Mouse (Mus musculus) left cerebral cortex, adult 11 months (tissue): ENCODE measurements around the gene Trim29.

Source experiments
- DNase-seq: peaks from one replicate; pipeline ENCODE4 v3.0.0; 2022; ENCODE audit warnings: low spot score

Trim29 gene

GRCm38 (mm10) chr9:43315320-43315950 is 4.8 kb downstream of the Trim29 start:
- DNase-seq: no peak

- DNase-seq: no peak
Measured at GRCm38 (mm10) chr9:43316466-43316865, 5.8 kb downstream of the Trim29 start.

GRCm38 (mm10) chr9:43318661-43319060 is 8.0 kb downstream of the Trim29 start:
- no peak for DNase-seq

- no peak for DNase-seq
Measured at GRCm38 (mm10) chr9:43321951-43322350, 11.3 kb downstream of the Trim29 start.

DNA sequence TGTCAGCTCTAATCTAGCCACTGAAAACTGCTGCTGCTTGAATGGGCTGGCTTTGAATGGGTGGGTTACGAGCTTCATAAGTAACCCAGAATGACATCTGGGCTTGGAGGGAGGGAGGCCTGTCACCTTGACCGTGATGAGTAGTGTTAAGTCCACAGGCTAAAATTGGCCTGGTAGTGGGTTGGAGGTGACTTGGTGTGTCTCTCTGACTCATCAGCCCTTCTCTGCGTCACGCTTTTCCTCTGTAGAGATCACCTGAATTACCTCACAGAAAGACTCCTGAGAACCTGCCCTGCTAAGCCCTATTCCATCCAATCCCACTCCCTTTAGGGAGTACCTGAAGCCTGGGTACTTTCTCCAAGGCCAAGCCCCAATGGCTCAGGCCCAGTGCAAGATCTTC is 12.0 kb downstream of the Trim29 start:
- no peak for DNase-seq

DNA sequence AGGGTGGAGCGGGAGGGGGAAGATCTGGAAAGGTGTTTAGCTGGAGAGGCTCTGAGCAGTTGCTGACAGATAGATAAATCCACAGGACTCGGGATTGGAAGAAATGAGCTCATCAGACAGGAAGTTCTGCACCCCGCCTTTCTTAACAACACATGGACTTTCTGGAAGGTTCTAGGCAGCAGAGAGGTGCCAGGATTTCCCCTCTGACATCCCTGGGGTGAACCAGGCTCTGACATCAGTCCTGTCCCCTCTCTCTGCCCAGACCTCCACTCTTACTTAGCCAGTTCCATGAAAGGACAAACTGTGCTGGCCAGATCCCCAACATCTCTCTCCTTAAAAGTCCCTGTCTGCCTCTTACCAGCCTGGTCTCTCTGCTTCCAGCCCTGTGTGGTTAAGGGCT is 14.8 kb downstream of the Trim29 start:
- DNase-seq: no peak

DNA sequence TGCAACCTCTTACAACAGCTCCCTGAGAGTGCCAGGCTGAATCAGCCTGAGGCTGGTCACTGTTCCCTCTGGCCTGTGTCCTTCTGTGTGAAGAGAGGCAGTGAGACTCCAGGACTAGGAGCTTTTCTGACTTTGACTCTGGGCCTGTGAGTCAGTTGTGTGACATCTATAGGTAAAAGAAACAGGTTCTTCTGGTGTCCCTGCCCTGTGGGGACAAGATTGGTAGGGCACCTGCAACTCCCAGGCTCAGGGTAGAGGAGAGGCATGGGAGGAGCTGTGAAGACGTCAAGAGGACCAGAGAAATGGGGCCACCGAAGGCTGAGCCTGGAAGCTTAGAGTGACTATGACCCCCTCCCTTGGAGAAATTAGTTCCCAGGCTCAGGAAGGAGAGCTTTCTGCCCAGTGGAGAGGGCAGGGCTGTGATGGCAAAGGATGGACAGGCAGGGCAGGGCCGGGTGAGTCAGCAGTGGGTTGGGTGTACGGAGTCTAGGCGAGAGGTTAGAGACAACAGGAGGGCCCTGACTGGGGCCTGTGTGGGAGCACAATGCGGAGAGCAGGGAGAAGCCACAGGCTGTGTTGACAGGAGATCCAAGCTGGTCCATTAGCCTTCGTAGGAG is 15.5 kb downstream of the Trim29 start:
- DNase-seq: no peak

- DNase-seq: no peak
Measured at GRCm38 (mm10) chr9:43327182-43328129, 16.8 kb downstream of the Trim29 start.

DNA sequence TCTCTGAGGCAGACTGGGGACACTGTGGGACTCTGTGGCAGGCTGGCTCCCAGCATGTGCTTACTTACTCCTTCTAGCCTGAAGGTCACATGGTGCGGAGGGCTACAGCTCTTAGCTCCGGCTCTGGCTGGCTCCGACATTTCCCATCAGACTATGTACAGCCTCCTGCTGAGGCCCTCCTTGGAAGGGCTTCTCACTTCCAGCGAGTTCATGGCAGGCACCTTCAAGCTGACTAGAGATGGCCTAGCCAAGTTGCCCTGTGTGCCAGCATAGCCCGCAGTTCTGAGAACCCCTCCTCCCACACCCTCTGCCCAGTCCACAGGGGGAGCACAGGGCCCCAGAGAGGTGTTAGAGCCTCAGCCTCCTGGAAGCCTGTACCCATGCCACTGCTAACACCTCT is 19.8 kb downstream of the Trim29 start:
- DNase-seq: no peak

DNA sequence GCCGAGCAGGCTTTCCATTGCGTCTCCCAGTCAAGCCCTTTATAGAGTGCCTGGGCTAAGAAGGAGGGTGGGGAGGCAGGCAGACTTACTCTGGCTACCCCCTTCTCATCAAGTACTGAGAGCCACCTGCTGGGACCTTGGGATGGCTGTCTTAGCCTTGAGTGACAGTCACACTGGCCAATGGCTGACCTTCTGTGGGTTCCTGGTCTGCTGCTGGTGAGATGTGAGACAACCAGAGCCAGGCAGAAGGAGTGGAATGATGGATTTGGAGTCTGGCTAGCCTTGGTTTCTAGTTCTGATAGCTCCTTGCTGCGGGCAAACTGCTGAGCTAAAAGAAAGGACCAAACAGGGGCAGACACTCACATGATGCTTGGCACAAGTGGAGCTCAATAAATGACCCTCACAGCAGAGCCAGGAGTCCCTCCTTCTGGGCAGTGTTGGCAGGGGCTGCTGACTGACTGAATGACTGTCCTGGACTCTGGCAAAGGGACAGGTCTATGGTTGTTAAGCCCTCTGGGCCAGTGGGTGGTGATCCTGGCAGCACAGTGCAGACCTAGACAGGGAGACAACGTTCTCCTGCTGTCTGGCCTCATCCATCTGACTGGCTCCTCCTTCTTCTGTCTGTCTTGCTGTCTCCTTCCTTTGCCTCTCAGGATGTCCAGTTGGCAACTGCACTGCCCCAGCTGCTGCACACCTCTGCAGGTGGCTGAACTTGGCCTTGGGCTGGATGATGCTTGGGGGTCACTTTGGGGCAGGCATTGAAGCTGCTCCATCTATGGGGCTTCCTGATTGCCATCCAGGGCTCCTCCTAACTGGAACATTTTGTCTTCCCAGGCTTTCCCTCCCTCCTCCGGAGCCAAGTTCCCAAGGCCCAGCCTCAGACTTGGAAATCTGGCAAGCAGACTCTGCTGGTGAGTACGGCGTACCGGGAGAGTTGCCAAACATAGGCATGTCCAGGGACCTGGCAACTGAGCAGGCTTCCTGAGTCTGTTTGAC is 21.1 kb downstream of the Trim29 start:
- peak; percentile 57 for DNase-seq

- no peak for DNase-seq
Measured at GRCm38 (mm10) chr9:43334476-43334875, 23.8 kb downstream of the Trim29 start.

GRCm38 (mm10) chr9:43337636-43338035 is 27.0 kb downstream of the Trim29 start:
- no peak for DNase-seq

DNA sequence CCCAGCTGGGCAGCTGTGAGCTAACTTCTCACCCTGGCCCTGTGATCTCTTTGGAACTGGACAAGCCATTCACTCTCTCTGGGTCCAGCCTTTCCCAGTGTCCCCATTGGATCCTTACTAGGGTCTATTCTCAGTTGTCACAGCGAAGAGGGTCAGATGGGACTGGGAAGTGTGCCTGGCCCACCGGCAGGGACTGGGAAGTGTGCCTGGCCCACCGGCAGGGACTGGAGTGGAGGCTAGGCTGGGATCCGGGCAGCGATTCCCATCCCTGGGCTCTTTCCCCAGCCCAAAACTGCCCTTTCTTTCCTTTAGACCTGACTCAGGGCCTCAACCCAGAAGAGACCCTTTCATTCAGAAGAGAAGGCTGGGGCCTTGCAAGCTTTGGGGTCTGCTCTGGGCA is 27.4 kb downstream of the Trim29 start:
- DNase-seq: no peak

GRCm38 (mm10) chr9:43339614-43340020 is 29.0 kb downstream of the Trim29 start:
- peak; percentile 45 for DNase-seq

DNA sequence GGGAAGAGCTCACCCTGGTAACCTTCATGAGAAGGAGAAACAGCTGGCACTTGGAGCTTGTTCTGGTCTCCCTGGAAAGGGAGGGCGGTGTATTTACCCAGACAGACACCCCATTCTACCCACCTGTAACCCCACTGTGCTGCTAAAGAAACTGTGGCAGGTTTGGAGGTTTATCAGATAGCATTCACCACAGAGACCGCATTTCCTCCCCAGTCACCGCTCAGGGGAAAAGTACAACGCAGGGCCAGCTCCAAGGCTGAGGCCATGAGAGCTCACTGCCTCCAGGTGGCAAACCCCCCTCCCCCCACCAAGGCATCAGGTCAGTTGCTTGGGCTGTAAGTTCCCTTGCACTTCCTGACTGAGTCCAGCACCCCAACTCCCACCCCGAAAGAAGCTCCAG is 39.4 kb downstream of the Trim29 start:
- no peak for DNase-seq

DNA sequence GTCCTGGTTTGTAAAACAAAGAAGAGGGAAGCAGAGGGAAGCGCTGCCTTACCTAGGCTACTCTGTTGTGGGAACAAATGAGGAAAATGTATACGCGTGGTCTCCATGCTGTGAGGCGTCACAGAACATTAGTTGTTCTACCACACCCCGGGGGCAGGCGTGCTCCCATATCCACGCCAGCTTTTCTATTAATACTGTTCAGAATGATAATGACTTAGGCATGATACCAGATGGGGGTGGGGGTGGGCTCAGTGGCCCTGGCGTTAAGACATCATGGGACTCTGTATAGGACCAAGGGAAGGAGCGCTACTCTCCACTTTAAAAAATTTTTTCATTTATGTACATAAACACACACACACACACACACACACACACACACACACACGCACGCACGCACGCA is 40.4 kb downstream of the Trim29 start:
- no peak for DNase-seq

- no peak for DNase-seq
Measured at GRCm38 (mm10) chr9:43357011-43357410, 46.4 kb downstream of the Trim29 start.

DNA sequence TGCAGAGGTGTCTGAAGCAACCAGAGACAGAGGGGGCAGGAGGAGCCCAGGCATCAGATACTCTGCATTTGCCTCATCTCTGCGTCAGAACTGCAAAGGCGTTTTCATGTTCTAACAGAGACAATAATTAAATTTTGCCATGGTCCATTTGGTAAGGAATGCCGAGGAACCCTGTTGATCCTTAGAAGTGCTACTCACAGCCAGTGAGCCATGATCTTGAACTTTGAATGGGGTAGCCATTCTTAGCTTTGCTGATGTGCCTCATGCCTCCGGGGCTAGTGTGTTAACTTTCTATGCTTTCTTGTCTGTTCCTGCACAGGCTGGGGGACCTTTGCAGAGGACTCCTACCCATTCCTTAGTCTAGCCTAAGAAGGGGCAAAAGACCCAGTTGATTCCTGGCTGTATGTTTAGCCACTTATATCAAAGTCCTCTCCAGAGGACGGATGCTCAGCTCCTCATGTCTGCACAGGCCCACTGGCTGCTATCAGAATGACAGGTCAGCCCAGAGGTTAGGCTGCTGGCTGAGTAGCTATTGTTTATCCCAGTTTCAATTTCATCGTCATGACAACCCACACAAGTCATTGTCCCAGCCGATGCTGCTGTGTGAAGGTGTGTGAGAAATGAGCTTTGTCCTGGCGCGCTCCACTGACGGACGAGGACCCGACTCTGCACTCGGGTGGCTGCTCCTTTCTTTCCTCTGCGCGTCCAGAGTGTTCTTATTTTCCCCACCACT is 48.1 kb downstream of the Trim29 start:
- DNase-seq: no peak

DNA sequence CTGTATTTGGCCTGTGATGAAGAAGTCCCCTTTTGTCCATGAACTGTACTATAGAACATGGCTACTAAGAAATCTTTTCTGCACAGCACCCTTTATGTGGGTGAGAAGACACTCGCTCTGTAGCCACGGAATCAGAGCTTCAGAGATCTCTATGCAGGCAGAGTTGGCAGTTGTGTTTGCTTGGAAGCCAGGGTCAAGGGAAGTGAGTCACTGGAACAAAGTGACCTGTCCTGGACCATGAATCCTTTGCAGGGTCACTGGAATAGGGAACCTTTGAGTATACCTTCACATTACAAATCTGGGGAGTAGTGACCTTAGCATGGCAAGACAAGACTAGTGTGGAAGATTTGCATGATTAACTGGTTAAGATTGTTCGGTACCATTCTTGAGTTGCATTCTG is 58.1 kb downstream of the Trim29 start:
- no peak for DNase-seq

- no peak for DNase-seq
Measured at GRCm38 (mm10) chr9:43383871-43384270, 73.2 kb downstream of the Trim29 start.

GRCm38 (mm10) chr9:43384400-43384799 is 73.8 kb downstream of the Trim29 start:
- no peak for DNase-seq
